Mouse (Mus musculus) forebrain, postnatal 0 days (tissue): ENCODE measurements around the gene Spdef. TPM values are rescaled to one million over a fixed set of nuclear protein-coding genes. Genes with fewer than 3 reads are reported as not detected.

Experiments
- ATAC-seq: fragments of 200-750 bp; cut with Nextera tagmentation; 2 replicates; pipeline ENCODE4 v1.8.0; 2017; ENCODE audit warnings: mild to moderate bottlenecking, moderate library complexity
- DNase-seq: peaks from one replicate; pipeline ENCODE4 v3.0.0-alpha.2; 2015
- H3K27ac ChIP-seq: fragments of 300-500 bp; sonication (generic); 2 replicates; pipeline ENCODE4 v1.5.1; 2014; ENCODE audit warnings: low read depth, mild to moderate bottlenecking, antibody characterized with exemption, low read length, moderate library complexity, mixed read lengths
- H3K27me3 ChIP-seq: fragments of 300-500 bp; sonication (generic); 2 replicates; pipeline ENCODE4 v1.6.1; 2014; ENCODE audit warnings: mild to moderate bottlenecking, low read length, mixed read lengths; ENCODE audit not compliant: insufficient read depth
- H3K36me3 ChIP-seq: fragments of 300-500 bp; sonication (generic); 2 replicates; pipeline ENCODE4 v1.6.1; 2014; ENCODE audit warnings: mild to moderate bottlenecking, moderate library complexity; ENCODE audit not compliant: insufficient read depth
- H3K4me1 ChIP-seq: fragments of 300-500 bp; sonication (generic); 2 replicates; pipeline ENCODE4 v1.6.1; 2014; ENCODE audit warnings: antibody characterized with exemption; ENCODE audit not compliant: insufficient read depth
- H3K4me2 ChIP-seq: fragments of 300-500 bp; sonication (generic); 2 replicates; pipeline ENCODE4 v1.6.1; 2014; ENCODE audit warnings: low read depth, mild to moderate bottlenecking, moderate library complexity
- H3K4me3 ChIP-seq: fragments of 300-500 bp; sonication (generic); 2 replicates; pipeline ENCODE4 v1.5.1; 2014; ENCODE audit warnings: low read depth, low read length, mixed read lengths
- H3K9ac ChIP-seq: fragments of 300-500 bp; sonication (generic); 2 replicates; pipeline ENCODE4 v1.6.1; 2014; ENCODE audit warnings: mild to moderate bottlenecking
- H3K9me3 ChIP-seq: fragments of 300-500 bp; sonication (generic); 2 replicates; pipeline ENCODE4 v1.6.1; 2016; ENCODE audit warnings: low read length
- CTCF ChIP-seq: sonication (generic); IDR thresholded peaks from 2 replicates; pipeline ENCODE4 v1.5.1; 2016; ENCODE audit warnings: antibody characterized with exemption, control low read depth, low read depth
- WGBS: fragments of 180-500 bp; shearing (Covaris S2); extraction: QIAGEN DNeasy Blood & Tissue Kit; methylation state at CpG from one replicate; pipeline ENCODE4 v1.1.7; 2014; 5-methylcytosine and 5-hydroxymethylcytosine counted together
- polyA plus RNA-seq: library from polyadenylated mRNA; unstranded; fragments of >200 nt; fragmentation: Nextera tagmentation; extraction: Ambion mirVana; gene quantifications from 2 replicates; pipeline ENCODE4 v1.2.1, GENCODE M21; 2015
- total RNA-seq: library from RNA; depleted of rRNA; stranded (reverse); fragments of >200 nt; gene quantifications from 2 replicates; pipeline ENCODE4 v1.2.3, GENCODE M21; 2014; rRNA removed

Spdef gene
- total and polyA plus RNA-seq, 2 experiments from 2014 or later = 2.3 TPM

DNA sequence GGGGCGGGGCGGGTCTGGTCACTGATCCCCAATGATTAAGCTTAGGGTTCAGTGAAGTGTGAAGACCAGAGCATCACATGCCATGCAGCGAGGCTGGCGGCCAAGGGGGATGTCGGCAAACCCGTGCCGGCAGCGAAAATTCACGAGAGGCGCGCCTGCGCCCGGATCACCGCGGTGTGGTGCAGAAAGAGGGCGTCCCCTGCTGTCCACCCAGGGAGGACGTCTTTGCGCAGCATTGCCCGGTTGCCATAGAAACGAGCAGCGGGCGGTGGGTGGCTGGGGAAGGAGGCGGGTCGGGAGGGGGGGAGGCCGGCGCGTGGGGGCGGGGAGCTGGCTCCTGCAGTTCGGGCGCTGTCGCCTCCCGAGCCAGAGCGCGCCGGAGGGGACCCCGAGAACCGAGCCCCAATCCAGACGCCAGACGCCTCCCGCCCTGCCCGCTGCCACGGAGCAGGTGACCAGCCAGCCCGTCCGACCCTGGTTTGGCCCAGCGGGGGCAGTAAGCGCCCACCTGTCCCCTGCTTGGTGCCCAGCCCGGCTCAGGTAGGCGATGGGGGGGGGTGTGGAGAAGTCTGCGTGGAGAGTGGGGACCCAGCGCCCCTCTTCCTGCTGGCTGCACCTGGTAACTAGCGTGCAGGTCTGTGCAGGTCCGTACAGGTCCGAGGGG is 43.7 kb downstream of the Spdef start:
- WGBS = 2% methylated on average over 44 of the region's 53 CpGs
- ATAC-seq (peak; percentile 90), DNase-seq (peak; percentile 91)
- Histone ChIP-seq H3K4me1 (no peaks in the 10 kb centered on the region), H3K9me3 (0 out of 2 replicates have a peak, but pooled peaks cover 4% of the 10 kb centered on the region), H3K27me3 (no peaks in the 10 kb centered on the region), H3K4me2 (peak overlapping the region; percentile 97), H3K9ac (peak overlapping the region; percentile 79), H3K36me3 (no peaks in the 10 kb centered on the region), H3K27ac (0 out of 2 replicates have a peak overlapping the region, but pooled peaks have one; percentile 45), H3K4me3 (peak overlapping the region; percentile 61)
- TF ChIP-seq CTCF = peak; percentile 82

DNA sequence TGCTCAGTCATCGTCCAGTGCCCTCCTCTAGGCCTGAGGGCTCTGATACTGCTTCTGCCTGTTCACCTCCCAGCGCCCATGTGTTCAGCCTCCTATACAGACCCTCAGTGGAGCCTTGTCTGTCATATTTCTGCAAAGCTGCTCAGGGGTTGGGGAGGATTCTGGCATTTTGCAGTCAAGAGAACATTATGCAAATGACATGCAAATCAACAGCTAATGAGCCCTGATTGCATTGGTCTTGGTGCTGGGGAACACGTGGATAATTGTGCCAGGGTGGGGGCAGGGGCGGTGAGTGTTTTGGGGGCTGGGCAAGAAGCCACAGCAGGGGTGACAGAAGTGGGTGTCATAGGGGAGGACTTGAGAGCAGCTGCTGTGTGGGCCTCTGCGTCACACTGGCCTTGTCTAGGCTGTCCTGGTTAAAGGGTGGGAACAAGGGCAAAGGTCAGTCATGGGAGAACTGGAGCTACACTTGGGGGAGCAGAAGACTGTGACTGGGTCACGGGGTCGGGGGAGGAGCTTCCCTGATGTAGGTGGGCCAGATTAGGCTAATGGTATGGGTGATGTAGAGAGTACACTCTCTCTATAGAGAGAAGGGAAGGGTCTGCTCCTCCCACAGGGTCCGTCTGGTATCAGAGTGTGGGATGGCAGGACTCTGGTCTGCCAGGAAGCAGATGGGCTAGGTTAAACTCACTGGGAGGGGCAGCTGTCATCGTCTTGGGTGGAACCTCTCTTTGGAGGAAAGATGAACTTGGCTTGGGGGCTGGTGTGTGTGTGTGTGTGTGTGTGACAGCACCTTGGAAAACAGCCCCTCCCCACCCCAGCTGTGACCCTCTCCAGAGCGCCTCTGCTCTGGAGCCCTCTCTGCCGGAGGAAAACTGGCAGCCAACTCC is 49.6 kb downstream of the Spdef start:
- WGBS = 21% methylated on average over 11 of the region's 11 CpGs
- H3K36me3 ChIP-seq = no peaks in the 10 kb centered on the region
- H3K4me2 ChIP-seq = no peak overlapping the region
- no peak for TF ChIP-seq CTCF
- peak overlapping the region; percentile 85 for H3K27ac ChIP-seq
- peak overlapping the region; percentile 37; the same call in 1 of the 2 replicates for H3K9ac ChIP-seq
- H3K27me3 ChIP-seq = no peaks in the 10 kb centered on the region
- DNase-seq (peak; percentile 79), ATAC-seq (peak; percentile 85)
- H3K4me3 ChIP-seq = no peak overlapping the region
- peaks cover 15% of the 10 kb centered on the region; the same call in 1 of the 2 replicates for H3K4me1 ChIP-seq
- H3K9me3 ChIP-seq = 0 out of 2 replicates have a peak, but pooled peaks cover 4% of the 10 kb centered on the region

DNA sequence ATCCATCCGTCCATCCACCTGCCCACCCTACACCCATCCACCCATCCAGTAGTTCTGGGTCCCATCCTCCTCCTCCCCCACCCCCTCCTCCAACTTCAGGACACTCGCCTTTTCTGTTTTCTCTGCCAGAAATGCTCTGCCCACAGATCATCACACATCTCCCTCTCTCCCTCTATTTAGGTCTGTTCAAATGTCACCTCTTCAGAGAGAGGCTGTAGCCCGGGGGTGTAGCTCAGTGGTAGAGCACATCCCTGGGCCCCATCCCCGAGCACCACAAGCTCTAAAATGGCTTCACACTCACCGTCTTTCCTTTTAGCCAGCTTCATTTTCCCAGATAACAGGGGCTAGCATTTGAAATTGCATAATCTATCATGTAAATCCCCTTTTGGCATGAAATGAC is 51.0 kb downstream of the Spdef start:
- ATAC-seq (no peak), DNase-seq (no peak)
- no peaks in the 10 kb centered on the region for H3K36me3 ChIP-seq
- no peak overlapping the region; the same call in 1 of the 2 replicates for H3K27ac ChIP-seq
- no peak overlapping the region for H3K4me3 ChIP-seq
- no peaks in the 10 kb centered on the region for H3K27me3 ChIP-seq
- no peak overlapping the region for H3K9ac ChIP-seq
- WGBS = 87% methylated on average over 5 of the region's 5 CpGs
- H3K4me1 ChIP-seq = peaks cover 15% of the 10 kb centered on the region; the same call in 1 of the 2 replicates
- H3K4me2 ChIP-seq = no peak overlapping the region
- TF ChIP-seq CTCF = no peak
- 0 out of 2 replicates have a peak, but pooled peaks cover 4% of the 10 kb centered on the region for H3K9me3 ChIP-seq

GRCm38 (mm10) chr17:27676270-27676669 is 52.5 kb downstream of the Spdef start:
- no peak overlapping the region for H3K9ac ChIP-seq
- H3K9me3 ChIP-seq = 0 out of 2 replicates have a peak, but pooled peaks cover 4% of the 10 kb centered on the region
- H3K4me1 ChIP-seq = peaks cover 15% of the 10 kb centered on the region; the same call in 1 of the 2 replicates
- H3K4me3 ChIP-seq = no peak overlapping the region
- DNase-seq (no peak), ATAC-seq (no peak)
- 35% methylated on average over 7 of the region's 7 CpGs for WGBS
- no peak overlapping the region for H3K4me2 ChIP-seq
- no peak for TF ChIP-seq CTCF
- no peaks in the 10 kb centered on the region for H3K27me3 ChIP-seq
- H3K27ac ChIP-seq = no peak overlapping the region
- H3K36me3 ChIP-seq = no peaks in the 10 kb centered on the region

- no peak for DNase-seq
- ATAC-seq = no peak
These were observed 53.3 kb downstream of the Spdef start for GRCm38 (mm10) chr17:27675453-27675852.

DNA sequence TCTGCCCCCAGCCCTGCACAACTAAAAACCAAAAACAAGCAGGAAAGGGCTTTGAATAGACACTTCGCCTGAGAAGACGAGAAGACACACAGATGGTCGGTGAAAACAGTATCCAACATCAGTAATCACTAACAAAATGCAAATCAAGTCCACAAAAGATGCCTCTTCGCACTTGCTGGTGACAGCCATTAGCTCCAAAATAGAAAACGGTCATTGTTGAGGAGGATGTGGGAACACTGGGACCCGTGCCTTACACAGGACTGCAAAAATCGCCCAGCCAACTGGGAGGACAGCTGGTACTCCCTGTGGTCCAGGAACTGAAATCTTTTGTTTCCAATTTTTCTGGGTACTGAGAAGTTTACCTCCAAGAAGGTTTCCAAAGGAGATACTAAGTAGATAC is 54.8 kb downstream of the Spdef start:
- H3K9ac ChIP-seq = no peak overlapping the region
- H3K4me3 ChIP-seq = no peak overlapping the region
- ATAC-seq (no peak), DNase-seq (peak; percentile 34)
- H3K36me3 ChIP-seq = no peaks in the 10 kb centered on the region
- H3K4me1 ChIP-seq = peaks cover 4% of the 10 kb centered on the region; the same call in 1 of the 2 replicates
- no peaks in the 10 kb centered on the region for H3K27me3 ChIP-seq
- no peak overlapping the region for H3K27ac ChIP-seq
- WGBS = 26% methylated on average over 7 of the region's 7 CpGs
- H3K4me2 ChIP-seq = no peak overlapping the region
- H3K9me3 ChIP-seq = no peaks in the 10 kb centered on the region
- TF ChIP-seq CTCF = no peak

More at GRCm38 (mm10) chr17:27675453-27675852, 53.3 kb downstream of the Spdef start:
- H3K9me3 ChIP-seq = no peaks in the 10 kb centered on the region
- H3K27me3 ChIP-seq = no peaks in the 10 kb centered on the region
- peaks cover 15% of the 10 kb centered on the region; the same call in 1 of the 2 replicates for H3K4me1 ChIP-seq
- H3K27ac ChIP-seq = no peak overlapping the region
- TF ChIP-seq CTCF = peak; percentile 32
- no peaks in the 10 kb centered on the region for H3K36me3 ChIP-seq
- H3K4me2 ChIP-seq = no peak overlapping the region
- no peak overlapping the region for H3K9ac ChIP-seq
- H3K4me3 ChIP-seq = no peak overlapping the region
- 60% methylated on average over 9 of the region's 9 CpGs for WGBS

GRCm38 (mm10) chr17:27671720-27672119 is 57.0 kb downstream of the Spdef start:
- H3K36me3 ChIP-seq = no peaks in the 10 kb centered on the region
- ATAC-seq (no peak), DNase-seq (no peak)
- no peak overlapping the region for H3K4me3 ChIP-seq
- no peaks in the 10 kb centered on the region for H3K4me1 ChIP-seq
- no peaks in the 10 kb centered on the region for H3K27me3 ChIP-seq
- H3K27ac ChIP-seq = no peak overlapping the region
- 87% methylated on average over 6 of the region's 6 CpGs for WGBS
- no peak overlapping the region for H3K4me2 ChIP-seq
- no peak overlapping the region for H3K9ac ChIP-seq
- TF ChIP-seq CTCF = 0 out of 2 replicates have a peak, but pooled peaks have one; percentile 7
- H3K9me3 ChIP-seq = no peaks in the 10 kb centered on the region

Other genes starting within 250 kb of the Spdef start
- 13.1 and 14.5 TPM in 2 replicates for gene Grm4, start 207.6 kb downstream of the Spdef start, total RNA-seq
- 3.2 and 5.5 TPM in 2 replicates for gene Grm4, start 207.6 kb downstream of the Spdef start, polyA plus RNA-seq
- 84.7 and 99.1 TPM in 2 replicates for gene Hmga1, start 172.5 kb downstream of the Spdef start, total RNA-seq
- gene Hmga1, start 172.5 kb downstream of the Spdef start, polyA plus RNA-seq = 122 and 123 TPM in 2 replicates
- gene AI413582, start 163.2 kb downstream of the Spdef start, total RNA-seq = 35.0 and 70.3 TPM in 2 replicates
- gene AI413582, start 163.2 kb downstream of the Spdef start, polyA plus RNA-seq = 85.2 and 92.8 TPM in 2 replicates
- 324 and 329 TPM in 2 replicates for gene Nudt3, start 105.5 kb downstream of the Spdef start, total RNA-seq
- 249 TPM in 2 replicates for gene Nudt3, start 105.5 kb downstream of the Spdef start, polyA plus RNA-seq
- gene RPS10-NUDT3, start 93.7 kb downstream of the Spdef start, total RNA-seq = not detected in 2 replicates
- gene RPS10-NUDT3, start 93.7 kb downstream of the Spdef start, polyA plus RNA-seq = not detected in 2 replicates
- gene Rps10, start 92.3 kb downstream of the Spdef start, total RNA-seq = 1,348 and 1,517 TPM in 2 replicates
- gene Rps10, start 92.3 kb downstream of the Spdef start, polyA plus RNA-seq = 502 and 620 TPM in 2 replicates
- gene Pacsin1, start 73.4 kb downstream of the Spdef start, total RNA-seq = 29.3 and 38.7 TPM in 2 replicates
- 42.5 and 62.5 TPM in 2 replicates for gene Pacsin1, start 73.4 kb downstream of the Spdef start, polyA plus RNA-seq
- 63.6 and 70.5 TPM in 2 replicates for gene D17Wsu92e, start 91.7 kb upstream of the Spdef start, total RNA-seq
- gene D17Wsu92e, start 91.7 kb upstream of the Spdef start, polyA plus RNA-seq = 8.6 and 9.4 TPM in 2 replicates
- gene Snrpc, start 109.2 kb upstream of the Spdef start, total RNA-seq = 137 and 204 TPM in 2 replicates
- gene Snrpc, start 109.2 kb upstream of the Spdef start, polyA plus RNA-seq = 259 and 297 TPM in 2 replicates
- 9.8 and 13.6 TPM in 2 replicates for gene Uhrf1bp1, start 127.5 kb upstream of the Spdef start, total RNA-seq
- 2.1 and 2.6 TPM in 2 replicates for gene Uhrf1bp1, start 127.5 kb upstream of the Spdef start, polyA plus RNA-seq
- gene Anks1, start 180.4 kb upstream of the Spdef start, total RNA-seq = 45.0 and 67.4 TPM in 2 replicates
- gene Anks1, start 180.4 kb upstream of the Spdef start, polyA plus RNA-seq = 16.8 and 21.1 TPM in 2 replicates
- 22.9 and 23.9 TPM in 2 replicates for gene Taf11, start 180.9 kb upstream of the Spdef start, total RNA-seq
- 53.1 and 60.6 TPM in 2 replicates for gene Taf11, start 180.9 kb upstream of the Spdef start, polyA plus RNA-seq